Mouse (Mus musculus): Measurements from ENCODE around the gene Gdpd1. TPM values are rescaled to one million over a fixed set of nuclear protein-coding genes. Genes with fewer than 3 reads are reported as not detected.

The Gdpd1 gene
- total and polyA plus RNA-seq, 3 experiments = 7.9 to 11.2 TPM; not detected in 1

DNA sequence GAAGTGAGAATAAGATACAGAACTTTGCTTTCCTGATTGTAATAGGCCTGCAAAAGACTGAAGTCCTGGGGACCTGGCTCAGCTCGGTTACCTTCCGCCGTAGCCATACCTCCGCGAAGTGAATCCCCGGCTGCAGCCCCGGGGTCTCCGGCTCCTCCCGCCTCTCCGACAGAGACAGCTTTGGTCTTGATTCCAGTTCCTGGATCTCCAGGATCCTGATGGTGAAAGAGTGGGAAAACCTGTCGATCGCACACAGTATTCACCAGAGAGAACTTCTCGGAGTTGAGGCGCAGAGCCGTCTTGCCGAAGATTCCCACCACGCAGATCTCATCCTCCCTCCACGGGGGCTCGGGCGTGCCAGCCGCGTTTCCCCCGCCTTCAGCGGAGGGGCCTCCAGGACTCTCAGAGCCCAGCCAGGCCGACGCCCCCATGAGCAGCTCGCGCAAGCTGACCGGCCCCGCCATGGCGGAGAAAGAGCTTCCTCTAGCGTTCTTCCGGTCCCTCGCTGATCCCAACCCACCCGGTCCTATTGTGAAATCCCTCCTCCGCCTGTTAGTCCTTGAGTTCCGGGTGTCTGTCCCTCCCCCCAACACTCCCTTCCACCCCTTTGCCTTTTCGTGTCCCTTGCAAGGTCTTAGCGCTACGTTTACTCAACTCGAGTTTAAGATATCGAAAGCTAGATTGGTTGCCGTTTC is 12.6 kb upstream of the Gdpd1 start, which contains the start of gene Smg8:
TSS of gene Smg8 (minus strand) at position 485 of the 695 bp plus-strand sequence.
- DNase-seq (ENCODE audit: low read depth, low spot score) = peak; percentile 98
- Histone ChIP-seq H3K9ac (ENCODE audit: control insufficient read depth, low read depth, low read length, poor library complexity, severe bottlenecking) (peak within 1 kb of the TSS; percentile 87), H3K79me2 (ENCODE audit: control insufficient read depth, insufficient read depth, low read length, poor library complexity) (peaks cover 32% of the 10 kb centered on the region), H3K4me3 (ENCODE audit: control insufficient read depth in 1 of 2, insufficient read depth in 1 of 2, low read depth in 2 of 2, low read length in 2 of 2) (peak within 1 kb of the TSS; percentile 81 to 90), H3K9me3 (replicated peaks; ENCODE audit: insufficient read depth, low read length) (no peaks in the 10 kb centered on the region), H3K27ac (ENCODE audit: control insufficient read depth, low read depth, low read length) (peak within 1 kb of the TSS; percentile 87), H3K27me3 (ENCODE audit: control insufficient read depth in 1 of 2, insufficient read depth in 2 of 2, low read length in 2 of 2) (no peaks in the 10 kb centered on the region), H3K4me1 (ENCODE audit: control insufficient read depth in 1 of 2, insufficient read depth in 2 of 2, low read length in 2 of 2) (peaks cover 10 to 16% of the 10 kb centered on the region in 2 experiments; a peak in 3 of 4 replicates), H3K36me3 (ENCODE audit: control insufficient read depth in 1 of 2, insufficient read depth in 2 of 2, low read length in 2 of 2) (peaks cover 15 to 18% of the 10 kb centered on the region in 2 experiments)
- no peak for TF ChIP-seq CTCF (IDR thresholded peaks at IDR 0.05 in 2 of 3, conservative IDR thresholded peaks at IDR 0.05 in 1 of 3; ENCODE audit: control insufficient read depth in 1 of 3, insufficient read depth in 1 of 3, low read depth in 2 of 3, low read length in 3 of 3, poor library complexity in 1 of 3, severe bottlenecking in 1 of 3)
- peak; percentile 91 for TF ChIP-seq ELF1 (IDR thresholded peaks at IDR 0.05; ENCODE audit: low read depth, low read length)
- TF ChIP-seq NELFE (IDR thresholded peaks at IDR 0.05; ENCODE audit: low read depth, low read length) = peak; percentile 96
- TF ChIP-seq KAT2A (conservative IDR thresholded peaks at IDR 0.05; ENCODE audit: low read depth, low read length) = peak; percentile 79
- peak; percentile 77 for TF ChIP-seq ETS1 (IDR thresholded peaks at IDR 0.05; ENCODE audit: low read depth, low read length)
- peak; percentile 98 for TF ChIP-seq MAZ (IDR thresholded peaks at IDR 0.05; ENCODE audit: low read depth, low read length)
- TF ChIP-seq ZNF384 (IDR thresholded peaks at IDR 0.05; ENCODE audit: low read depth, low read length) = peak; percentile 55
- TF ChIP-seq TCF12 (IDR thresholded peaks at IDR 0.05; ENCODE audit: low read depth, low read length) = peak; percentile 84
- TF ChIP-seq GABPA (IDR thresholded peaks at IDR 0.05; ENCODE audit: low read depth, low read length) = no peak
- TF ChIP-seq UBTF (IDR thresholded peaks at IDR 0.05; ENCODE audit: borderline replicate concordance, insufficient read depth, low read depth, low read length) = 0 out of 2 replicates have a peak, but pooled peaks have one; percentile 62
- peak; percentile 73 to 92 for TF ChIP-seq POLR2A (IDR thresholded peaks at IDR 0.05; ENCODE audit: control insufficient read depth in 1 of 2, insufficient read depth in 1 of 2, low read depth in 1 of 2, low read length in 2 of 2, poor library complexity in 1 of 2)
- TF ChIP-seq SIN3A (IDR thresholded peaks at IDR 0.05; ENCODE audit: low read length) = peak; percentile 98
- TF ChIP-seq MAX (IDR thresholded peaks at IDR 0.05; ENCODE audit: low read length) = peak; percentile 79; the same call in 1 of the 2 replicates
- TF ChIP-seq ZMIZ1 (IDR thresholded peaks at IDR 0.05; ENCODE audit: low read depth, low read length) = peak; percentile 60; the same call in 1 of the 2 replicates
- no peak for TF ChIP-seq USF1 (IDR thresholded peaks at IDR 0.05; ENCODE audit: low read depth, low read length)
- TF ChIP-seq EP300 (IDR thresholded peaks at IDR 0.05; ENCODE audit: low read depth in 1 of 2, low read length in 2 of 2) = peak in 1 of 2 experiments; percentile 30; a peak in 1 of 4 replicates
- peak; percentile 78 for TF ChIP-seq CHD2 (IDR thresholded peaks at IDR 0.05; ENCODE audit: low read length)
- no peak for TF ChIP-seq RAD21 (IDR thresholded peaks at IDR 0.05; ENCODE audit: low read depth, low read length)
- TF ChIP-seq RCOR1 (IDR thresholded peaks at IDR 0.05; ENCODE audit: low read depth, low read length) = peak; percentile 65
- TF ChIP-seq JUND (IDR thresholded peaks at IDR 0.05; ENCODE audit: low read depth, low read length) = peak; percentile 91
- no peak for TF ChIP-seq E2F4 (IDR thresholded peaks at IDR 0.05; ENCODE audit: borderline replicate concordance, low read depth, low read length)
- TF ChIP-seq CHD1 (IDR thresholded peaks at IDR 0.05; ENCODE audit: low read depth, low read length) = no peak
- TF ChIP-seq SMC3 (IDR thresholded peaks at IDR 0.05; ENCODE audit: low read depth, low read length) = peak; percentile 19
- TF ChIP-seq TBP (IDR thresholded peaks at IDR 0.05; ENCODE audit: low read depth, low read length) = peak; percentile 93
- TF ChIP-seq HCFC1 (IDR thresholded peaks at IDR 0.05; ENCODE audit: low read depth, low read length) = peak; percentile 97
- TF ChIP-seq GATA1 (IDR thresholded peaks at IDR 0.05; ENCODE audit: low read depth, low read length) = peak; percentile 27; the same call in 1 of the 2 replicates
- TF ChIP-seq NRF1 (IDR thresholded peaks at IDR 0.05; ENCODE audit: insufficient read depth, low read depth, low read length, poor library complexity, severe bottlenecking) = 0 out of 2 replicates have a peak, but pooled peaks have one; percentile 29
- peak; percentile 89; the same call in 1 of the 2 replicates for TF ChIP-seq POLR2AphosphoS2 (IDR thresholded peaks at IDR 0.05; ENCODE audit: low read length)
- no peak for TF ChIP-seq ZC3H11A (IDR thresholded peaks at IDR 0.05; ENCODE audit: low read depth, low read length)
- TF ChIP-seq ZKSCAN1 (IDR thresholded peaks at IDR 0.05; ENCODE audit: low read depth, low read length) = no peak
- TF ChIP-seq BHLHE40 (IDR thresholded peaks at IDR 0.05; ENCODE audit: borderline replicate concordance, low read depth, low read length) = no peak
- no peak for TF ChIP-seq TAL1 (IDR thresholded peaks at IDR 0.05; ENCODE audit: low read length)
- TF ChIP-seq MAFK (IDR thresholded peaks at IDR 0.05; ENCODE audit: borderline replicate concordance, low read depth, low read length) = no peak
- peak; percentile 94 for TF ChIP-seq MXI1 (IDR thresholded peaks at IDR 0.05; ENCODE audit: low read depth, low read length)
- TF ChIP-seq MYC (IDR thresholded peaks at IDR 0.05; ENCODE audit: low read depth, low read length) = peak; percentile 77
- TF ChIP-seq POLR2AphosphoS5 (IDR thresholded peaks at IDR 0.05; ENCODE audit: borderline replicate concordance, low read depth, low read length) = no peak

Data from MEL (cell line).